Mouse (Mus musculus): Measurements from ENCODE around the gene Mctp2. TPM values are rescaled to one million over a fixed set of nuclear protein-coding genes. Genes with fewer than 3 reads are reported as not detected.

Gene Mctp2
- total and polyA plus RNA-seq, 3 experiments: not detected

GRCm38 (mm10) chr7:72238575-72238974 lies 67.8 kb downstream of the Mctp2 start:
- H3K27ac ChIP-seq (ENCODE audit: control insufficient read depth, low read depth, low read length): no peak overlapping the region
- H3K36me3 ChIP-seq (ENCODE audit: control insufficient read depth in 1 of 2, insufficient read depth in 2 of 2, low read length in 2 of 2): no peaks in the 10 kb centered on the region
- H3K27me3 ChIP-seq (ENCODE audit: control insufficient read depth in 1 of 2, insufficient read depth in 2 of 2, low read length in 2 of 2): no peaks in the 10 kb centered on the region
- H3K9me3 ChIP-seq (replicated peaks; ENCODE audit: insufficient read depth, low read length): no peaks in the 10 kb centered on the region
- H3K9ac ChIP-seq (ENCODE audit: control insufficient read depth, low read depth, low read length, poor library complexity, severe bottlenecking): no peak overlapping the region
- no peak overlapping the region for H3K4me3 ChIP-seq (ENCODE audit: control insufficient read depth in 1 of 2, insufficient read depth in 1 of 2, low read depth in 2 of 2, low read length in 2 of 2)
- H3K4me1 ChIP-seq (ENCODE audit: control insufficient read depth in 1 of 2, insufficient read depth in 2 of 2, low read length in 2 of 2): no peaks in the 10 kb centered on the region
- H3K79me2 ChIP-seq (ENCODE audit: control insufficient read depth, insufficient read depth, low read length, poor library complexity): no peaks in the 10 kb centered on the region
- TF ChIP-seq RCOR1 (IDR thresholded peaks at IDR 0.05; ENCODE audit: low read depth, low read length) (no peak), RAD21 (IDR thresholded peaks at IDR 0.05; ENCODE audit: low read depth, low read length) (peak; percentile 39), SMC3 (IDR thresholded peaks at IDR 0.05; ENCODE audit: low read depth, low read length) (peak; percentile 61), ZC3H11A (IDR thresholded peaks at IDR 0.05; ENCODE audit: low read depth, low read length) (peak; percentile 27; the same call in 1 of the 2 replicates), CTCF (IDR thresholded peaks at IDR 0.05 in 2 of 3, conservative IDR thresholded peaks at IDR 0.05 in 1 of 3; ENCODE audit: control insufficient read depth in 1 of 3, insufficient read depth in 1 of 3, low read depth in 2 of 3, low read length in 3 of 3, poor library complexity in 1 of 3, severe bottlenecking in 1 of 3) (peak; percentile 41 to 51 (median 43))
- DNase-seq (ENCODE audit: low read depth, low spot score): peak; percentile 28

- H3K27me3 ChIP-seq (ENCODE audit: control insufficient read depth in 1 of 2, insufficient read depth in 2 of 2, low read length in 2 of 2): no peaks in the 10 kb centered on the region
- no peaks in the 10 kb centered on the region for H3K9me3 ChIP-seq (replicated peaks; ENCODE audit: insufficient read depth, low read length)
- no peaks in the 10 kb centered on the region for H3K36me3 ChIP-seq (ENCODE audit: control insufficient read depth in 1 of 2, insufficient read depth in 2 of 2, low read length in 2 of 2)
- DNase-seq (ENCODE audit: low read depth, low spot score): no peak
- no peak overlapping the region for H3K4me3 ChIP-seq (ENCODE audit: control insufficient read depth in 1 of 2, insufficient read depth in 1 of 2, low read depth in 2 of 2, low read length in 2 of 2)
- no peak overlapping the region for H3K9ac ChIP-seq (ENCODE audit: control insufficient read depth, low read depth, low read length, poor library complexity, severe bottlenecking)
- no peaks in the 10 kb centered on the region for H3K79me2 ChIP-seq (ENCODE audit: control insufficient read depth, insufficient read depth, low read length, poor library complexity)
- H3K27ac ChIP-seq (ENCODE audit: control insufficient read depth, low read depth, low read length): no peak overlapping the region
- TF ChIP-seq CHD1 (IDR thresholded peaks at IDR 0.05; ENCODE audit: low read depth, low read length): no peak
- H3K4me1 ChIP-seq (ENCODE audit: control insufficient read depth in 1 of 2, insufficient read depth in 2 of 2, low read length in 2 of 2): no peaks in the 10 kb centered on the region
These were observed 71.9 kb downstream of the Mctp2 start for GRCm38 (mm10) chr7:72234433-72234998.

- no peak overlapping the region for H3K9ac ChIP-seq (ENCODE audit: control insufficient read depth, low read depth, low read length, poor library complexity, severe bottlenecking)
- TF ChIP-seq CHD2 (IDR thresholded peaks at IDR 0.05; ENCODE audit: low read length) (no peak), POLR2A (IDR thresholded peaks at IDR 0.05; ENCODE audit: control insufficient read depth in 1 of 2, insufficient read depth in 1 of 2, low read depth in 1 of 2, low read length in 2 of 2, poor library complexity in 1 of 2) (no peak), MEF2A (IDR thresholded peaks at IDR 0.05; ENCODE audit: extremely low read depth, insufficient replicate concordance, low read depth, low read length, poor library complexity, severe bottlenecking) (no peak), NELFE (IDR thresholded peaks at IDR 0.05; ENCODE audit: low read depth, low read length) (no peak), NRF1 (IDR thresholded peaks at IDR 0.05; ENCODE audit: insufficient read depth, low read depth, low read length, poor library complexity, severe bottlenecking) (no peak), TAL1 (IDR thresholded peaks at IDR 0.05; ENCODE audit: low read length) (no peak), CTCF (IDR thresholded peaks at IDR 0.05 in 2 of 3, conservative IDR thresholded peaks at IDR 0.05 in 1 of 3; ENCODE audit: control insufficient read depth in 1 of 3, insufficient read depth in 1 of 3, low read depth in 2 of 3, low read length in 3 of 3, poor library complexity in 1 of 3, severe bottlenecking in 1 of 3) (no peak), BHLHE40 (IDR thresholded peaks at IDR 0.05; ENCODE audit: borderline replicate concordance, low read depth, low read length) (no peak), POLR2AphosphoS2 (IDR thresholded peaks at IDR 0.05; ENCODE audit: low read length) (no peak)
- no peaks in the 10 kb centered on the region for H3K4me1 ChIP-seq (ENCODE audit: control insufficient read depth in 1 of 2, insufficient read depth in 2 of 2, low read length in 2 of 2)
- H3K27ac ChIP-seq (ENCODE audit: control insufficient read depth, low read depth, low read length): no peak overlapping the region
- no peaks in the 10 kb centered on the region for H3K27me3 ChIP-seq (ENCODE audit: control insufficient read depth in 1 of 2, insufficient read depth in 2 of 2, low read length in 2 of 2)
- H3K36me3 ChIP-seq (ENCODE audit: control insufficient read depth in 1 of 2, insufficient read depth in 2 of 2, low read length in 2 of 2): no peaks in the 10 kb centered on the region
- H3K9me3 ChIP-seq (replicated peaks; ENCODE audit: insufficient read depth, low read length): no peaks in the 10 kb centered on the region
- H3K79me2 ChIP-seq (ENCODE audit: control insufficient read depth, insufficient read depth, low read length, poor library complexity): no peaks in the 10 kb centered on the region
- H3K4me3 ChIP-seq (ENCODE audit: control insufficient read depth in 1 of 2, insufficient read depth in 1 of 2, low read depth in 2 of 2, low read length in 2 of 2): no peak overlapping the region
- DNase-seq (ENCODE audit: low read depth, low spot score): no peak
These were observed 75.1 kb downstream of the Mctp2 start for GRCm38 (mm10) chr7:72231182-72231877.
